Mouse (Mus musculus) heart, postnatal 0 days (tissue): Measurements from ENCODE around the gene Aqp11.

ENCODE experiments used
- CTCF ChIP-seq: IDR thresholded peaks from 2 replicates; pipeline ENCODE4 v1.5.1; 2016; ENCODE audit warnings: antibody characterized with exemption, control low read depth, low read depth
- EP300 ChIP-seq: IDR thresholded peaks from 2 replicates; pipeline ENCODE4 v1.6.1; 2016; ENCODE audit warnings: antibody characterized with exemption, low read depth

- TF ChIP-seq EP300: no peak
- no peak for TF ChIP-seq CTCF
Observed at GRCm38 (mm10) chr7:97740948-97741347, 2.9 kb upstream of the Aqp11 start.
